Mouse (Mus musculus): ENCODE data around the gene Gm3285.

The Gm3285 gene

GRCm38 (mm10) chr10:77900903-77901818, 39.4 kb downstream of the Gm3285 start:
- DNase-seq (ENCODE audit: low spot score) = no peak

GRCm38 (mm10) chr10:77901871-77902210, 40.1 kb downstream of the Gm3285 start:
- DNase-seq (ENCODE audit: low spot score) = no peak

GRCm38 (mm10) chr10:77902211-77902893, 40.6 kb downstream of the Gm3285 start, which contains the start of gene Lrrc3:
TSS of gene Lrrc3 (minus strand) at chr10:77902536.
- no peak for DNase-seq (ENCODE audit: low spot score)

GRCm38 (mm10) chr10:77902894-77903715, 41.3 kb downstream of the Gm3285 start:
- DNase-seq (ENCODE audit: low spot score) = no peak

All from spleen, adult 12 weeks (tissue).